Mouse (Mus musculus) lung, adult 2 months (tissue): ENCODE results near the gene Tmem167.

Experiments
- CTCF ChIP-seq: fragments of 200-500 bp; IDR thresholded peaks from 2 replicates; pipeline ENCODE4 v1.5.1; 2011; ENCODE audit warnings: mild to moderate bottlenecking, low read length, control low read depth; ENCODE audit not compliant: insufficient read depth
- POLR2A ChIP-seq: fragments of 200-500 bp; IDR thresholded peaks from 2 replicates; pipeline ENCODE4 v1.6.1; 2011; ENCODE audit warnings: low read depth, mild to moderate bottlenecking, control low read depth, low read length, borderline replicate concordance; ENCODE audit errors: extremely low read depth

DNA sequence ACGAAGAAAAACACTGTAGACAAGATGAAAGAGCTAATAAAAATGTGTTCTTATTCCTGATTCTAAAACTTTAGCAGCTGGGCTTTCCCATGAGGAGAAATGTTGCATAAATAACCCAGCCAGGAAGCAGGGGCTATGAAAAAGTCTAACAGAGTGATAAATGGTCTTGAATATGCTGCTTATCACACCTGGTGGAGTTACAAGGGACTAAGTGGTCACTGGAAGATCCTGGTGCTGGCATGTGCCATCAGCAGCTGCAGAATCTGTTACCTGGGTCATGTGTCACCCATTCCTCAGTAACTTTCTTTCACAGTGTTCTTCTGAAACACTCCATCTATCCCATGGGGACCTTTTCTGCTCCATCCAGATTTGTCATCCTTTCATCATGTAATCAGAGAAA, 22.8 kb downstream of the Tmem167 start:
- TF ChIP-seq CTCF (no peak), POLR2A (no peak)
